Mouse (Mus musculus) bone marrow macrophage, adult 2 months (primary cell): Measurements from ENCODE around the gene Ano10.

Experiments used
- CTCF ChIP-seq: IDR thresholded peaks from 2 replicates; pipeline ENCODE4 v1.5.1; 2012; ENCODE audit warnings: low read depth, mild to moderate bottlenecking, low read length, moderate library complexity
- POLR2A ChIP-seq: IDR thresholded peaks from 2 replicates; pipeline ENCODE4 v1.6.1; 2012; ENCODE audit warnings: mild to moderate bottlenecking, low read depth, low read length, borderline replicate concordance

- TF ChIP-seq POLR2A (no peak), CTCF (no peak)
Observed at GRCm38 (mm10) chr9:122316562-122316961, 22.3 kb upstream of the Ano10 start.
